Mouse (Mus musculus): ENCODE measurements at regions not wholly inside any gene's neighbourhood (a gene's known extent, or its start where the extent isn't known, plus 50 kb on each side); places are given as distances from the start of the nearest gene placed in this dataset.

DNA sequence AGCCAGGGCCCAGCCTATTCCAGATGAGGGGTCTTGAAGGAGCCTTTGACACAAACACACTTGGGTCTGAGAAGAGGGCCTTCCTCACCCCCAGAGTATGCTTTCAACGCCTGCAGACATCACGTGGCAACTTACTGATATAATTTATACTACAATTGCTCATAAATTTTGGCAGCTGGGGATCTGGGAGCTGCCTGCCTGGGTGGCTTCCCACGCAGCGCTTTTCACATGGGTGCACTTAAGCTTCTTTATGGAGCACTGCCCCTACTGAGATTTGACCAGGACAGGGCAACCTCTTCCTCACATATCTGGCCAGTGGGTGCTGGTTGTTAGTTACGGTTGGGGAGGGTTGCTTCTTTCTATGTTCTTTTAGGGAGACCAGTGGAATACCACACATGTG lies 61.6 kb downstream of the Spesp1 start:
- no peak overlapping the region for H3K4me3 ChIP-seq (ENCODE audit: insufficient read depth, poor library complexity, severe bottlenecking)
- H3ac ChIP-seq (ENCODE audit: control insufficient read depth, insufficient read length, low read depth) = no peak overlapping the region
- peaks cover 20% of the 10 kb centered on the region for H3K27me3 ChIP-seq (ENCODE audit: control insufficient read depth, insufficient read depth, insufficient read length)
- no peaks in the 10 kb centered on the region for H3K79me2 ChIP-seq (ENCODE audit: control insufficient read depth, insufficient read depth)
- H3K36me3 ChIP-seq (ENCODE audit: control insufficient read depth, insufficient read depth) = no peaks in the 10 kb centered on the region
- no peaks in the 10 kb centered on the region for H3K79me3 ChIP-seq (ENCODE audit: low read depth)
- no peak for TF ChIP-seq CEBPB (IDR thresholded peaks at IDR 0.05; ENCODE audit: low read depth)
- no peak for TF ChIP-seq MYOD1 (IDR thresholded peaks at IDR 0.05; ENCODE audit: control insufficient read depth, insufficient read length, low read depth)
- TF ChIP-seq USF1 (IDR thresholded peaks at IDR 0.05; ENCODE audit: low read depth) = no peak
- TF ChIP-seq MYOG (IDR thresholded peaks at IDR 0.05; ENCODE audit: control insufficient read depth, extremely low read depth, insufficient read length) = no peak
- no peak for TF ChIP-seq MAX (IDR thresholded peaks at IDR 0.05)
- TF ChIP-seq CTCF (IDR thresholded peaks at IDR 0.05; ENCODE audit: control insufficient read depth, insufficient read depth, insufficient read length) = no peak
- TF ChIP-seq FOSL1 (IDR thresholded peaks at IDR 0.05; ENCODE audit: insufficient read depth, low read length, poor library complexity, severe bottlenecking) = no peak

DNA sequence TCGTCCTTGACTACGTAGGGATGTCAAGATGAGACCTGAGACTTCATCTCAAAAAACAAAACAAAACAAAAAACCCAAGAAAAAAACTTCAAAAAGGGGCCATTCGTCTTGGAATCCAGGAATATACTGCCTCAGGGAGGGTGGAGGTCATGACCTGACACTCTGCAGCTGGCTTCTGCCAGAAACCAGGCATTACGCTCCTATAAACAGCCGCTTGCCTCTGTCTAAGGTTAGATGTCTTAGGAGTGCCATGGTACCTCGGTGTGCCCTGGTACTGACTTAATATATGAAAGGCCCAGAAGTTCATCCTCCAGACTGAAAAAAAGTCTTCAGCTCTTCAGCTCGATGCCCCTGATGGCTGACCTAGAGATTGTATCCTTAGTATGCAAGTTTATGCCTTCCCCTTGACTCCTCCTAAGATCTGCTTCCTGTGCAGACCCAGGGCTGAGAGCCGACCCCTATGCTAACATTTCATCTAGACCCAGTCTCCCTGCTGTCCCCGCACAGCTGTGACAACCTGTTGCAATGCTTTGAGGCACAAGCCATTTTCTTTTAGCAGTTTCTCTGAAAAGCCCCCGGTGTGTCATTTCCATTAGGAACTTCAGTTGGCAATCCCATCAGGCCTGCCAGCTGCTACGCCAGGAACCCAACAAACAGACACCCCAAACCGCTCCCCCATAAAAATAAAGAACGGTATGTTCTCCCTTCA lies 66.7 kb downstream of the Spesp1 start:
- no peak for TF ChIP-seq CTCF (IDR thresholded peaks at IDR 0.05; ENCODE audit: control insufficient read depth, insufficient read depth, insufficient read length)
- TF ChIP-seq MYOG (IDR thresholded peaks at IDR 0.05; ENCODE audit: control insufficient read depth, extremely low read depth, insufficient read length) = no peak
- no peak for TF ChIP-seq MYOD1 (IDR thresholded peaks at IDR 0.05; ENCODE audit: control insufficient read depth, insufficient read length, low read depth)
- TF ChIP-seq FOSL1 (IDR thresholded peaks at IDR 0.05; ENCODE audit: insufficient read depth, low read length, poor library complexity, severe bottlenecking) = no peak
- no peak for TF ChIP-seq MAX (IDR thresholded peaks at IDR 0.05)
- TF ChIP-seq CEBPB (IDR thresholded peaks at IDR 0.05; ENCODE audit: low read depth) = no peak
- TF ChIP-seq USF1 (IDR thresholded peaks at IDR 0.05; ENCODE audit: low read depth) = no peak
- H3ac ChIP-seq (ENCODE audit: control insufficient read depth, insufficient read length, low read depth) = no peak overlapping the region
- no peaks in the 10 kb centered on the region for H3K79me2 ChIP-seq (ENCODE audit: control insufficient read depth, insufficient read depth)
- H3K27me3 ChIP-seq (ENCODE audit: control insufficient read depth, insufficient read depth, insufficient read length) = peaks cover 26% of the 10 kb centered on the region
- H3K36me3 ChIP-seq (ENCODE audit: control insufficient read depth, insufficient read depth) = no peaks in the 10 kb centered on the region
- no peaks in the 10 kb centered on the region for H3K79me3 ChIP-seq (ENCODE audit: low read depth)
- H3K4me3 ChIP-seq (ENCODE audit: insufficient read depth, poor library complexity, severe bottlenecking) = no peak overlapping the region

DNA sequence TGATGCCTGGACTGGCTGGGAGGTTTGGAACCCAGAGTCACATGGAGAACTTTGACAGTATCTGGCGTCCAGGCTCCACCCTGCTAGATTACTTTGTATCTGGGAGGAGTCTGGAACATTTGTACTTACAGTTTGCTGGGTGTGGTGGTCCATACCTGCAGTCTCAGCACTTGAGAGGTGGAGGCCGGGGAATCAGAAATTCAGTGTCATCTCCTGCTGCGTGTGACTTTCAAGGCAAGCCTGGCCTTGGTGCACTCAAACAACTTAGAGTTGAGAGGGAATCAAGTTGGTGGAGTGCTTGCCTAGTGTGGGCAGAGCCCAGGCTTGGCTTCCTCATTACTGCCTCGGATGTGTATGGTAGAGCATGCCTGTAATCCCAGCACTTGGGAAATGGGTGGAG lies 67.5 kb downstream of the Spesp1 start:
- Histone ChIP-seq H3K4me3 (ENCODE audit: insufficient read depth, poor library complexity, severe bottlenecking) (no peak overlapping the region), H3K79me3 (ENCODE audit: low read depth) (no peaks in the 10 kb centered on the region), H3K79me2 (ENCODE audit: control insufficient read depth, insufficient read depth) (no peaks in the 10 kb centered on the region), H3K27me3 (ENCODE audit: control insufficient read depth, insufficient read depth, insufficient read length) (peaks cover 20% of the 10 kb centered on the region), H3K36me3 (ENCODE audit: control insufficient read depth, insufficient read depth) (no peaks in the 10 kb centered on the region), H3ac (ENCODE audit: control insufficient read depth, insufficient read length, low read depth) (no peak overlapping the region)
- no peak for TF ChIP-seq FOSL1 (IDR thresholded peaks at IDR 0.05; ENCODE audit: insufficient read depth, low read length, poor library complexity, severe bottlenecking)
- no peak for TF ChIP-seq CTCF (IDR thresholded peaks at IDR 0.05; ENCODE audit: control insufficient read depth, insufficient read depth, insufficient read length)
- TF ChIP-seq CEBPB (IDR thresholded peaks at IDR 0.05; ENCODE audit: low read depth) = no peak
- no peak for TF ChIP-seq MYOG (IDR thresholded peaks at IDR 0.05; ENCODE audit: control insufficient read depth, extremely low read depth, insufficient read length)
- no peak for TF ChIP-seq MAX (IDR thresholded peaks at IDR 0.05)
- no peak for TF ChIP-seq MYOD1 (IDR thresholded peaks at IDR 0.05; ENCODE audit: control insufficient read depth, insufficient read length, low read depth)
- TF ChIP-seq USF1 (IDR thresholded peaks at IDR 0.05; ENCODE audit: low read depth) = no peak

DNA sequence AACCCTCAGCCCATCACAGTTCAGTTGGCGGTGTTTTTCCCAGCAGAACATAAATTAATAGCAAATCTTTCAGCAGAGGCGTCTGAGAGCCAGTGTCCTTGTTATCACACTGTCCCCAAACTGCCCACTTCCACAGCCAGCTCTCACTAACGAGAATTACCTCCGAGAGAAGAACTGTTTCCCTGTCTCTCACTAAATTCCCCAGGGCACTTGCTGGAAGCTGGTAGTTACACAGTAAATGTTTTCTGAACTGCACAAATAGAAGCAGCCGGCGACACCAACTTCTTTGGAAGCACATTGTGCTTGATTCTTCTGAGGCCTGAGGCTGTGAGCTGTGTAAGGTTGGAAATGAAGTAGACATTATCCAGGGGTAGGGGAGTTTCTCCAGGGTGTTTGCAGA lies 69.4 kb downstream of the Spesp1 start:
- Histone ChIP-seq H3K27me3 (ENCODE audit: control insufficient read depth, insufficient read depth, insufficient read length) (peaks cover 16% of the 10 kb centered on the region), H3K4me3 (ENCODE audit: insufficient read depth, poor library complexity, severe bottlenecking) (no peak overlapping the region), H3K79me3 (ENCODE audit: low read depth) (no peaks in the 10 kb centered on the region), H3ac (ENCODE audit: control insufficient read depth, insufficient read length, low read depth) (no peak overlapping the region), H3K36me3 (ENCODE audit: control insufficient read depth, insufficient read depth) (no peaks in the 10 kb centered on the region), H3K79me2 (ENCODE audit: control insufficient read depth, insufficient read depth) (no peaks in the 10 kb centered on the region)
- no peak for TF ChIP-seq MYOG (IDR thresholded peaks at IDR 0.05; ENCODE audit: control insufficient read depth, extremely low read depth, insufficient read length)
- no peak for TF ChIP-seq CEBPB (IDR thresholded peaks at IDR 0.05; ENCODE audit: low read depth)
- TF ChIP-seq FOSL1 (IDR thresholded peaks at IDR 0.05; ENCODE audit: insufficient read depth, low read length, poor library complexity, severe bottlenecking) = no peak
- TF ChIP-seq MAX (IDR thresholded peaks at IDR 0.05) = no peak
- no peak for TF ChIP-seq MYOD1 (IDR thresholded peaks at IDR 0.05; ENCODE audit: control insufficient read depth, insufficient read length, low read depth)
- no peak for TF ChIP-seq CTCF (IDR thresholded peaks at IDR 0.05; ENCODE audit: control insufficient read depth, insufficient read depth, insufficient read length)
- TF ChIP-seq USF1 (IDR thresholded peaks at IDR 0.05; ENCODE audit: low read depth) = no peak

DNA sequence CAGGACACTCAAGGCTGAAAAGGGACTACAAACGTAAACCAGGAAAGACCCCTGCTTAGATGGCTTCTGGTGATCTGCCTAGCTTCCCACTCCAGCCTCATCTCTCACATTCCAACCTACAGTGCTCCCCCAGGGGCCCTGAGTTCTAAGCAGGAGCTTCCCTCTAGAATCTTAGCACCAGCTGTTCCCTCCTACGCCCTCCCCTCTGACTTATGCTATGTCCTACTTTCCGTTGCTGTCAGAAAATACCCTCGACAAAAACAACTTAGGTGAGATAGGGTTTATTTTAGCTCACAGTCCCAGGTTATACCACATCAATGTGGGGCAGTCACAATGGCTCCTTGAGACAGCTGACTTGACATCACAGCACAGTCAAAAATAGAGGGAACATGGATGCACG lies 71.2 kb downstream of the Spesp1 start:
- Histone ChIP-seq H3K79me2 (ENCODE audit: control insufficient read depth, insufficient read depth) (no peaks in the 10 kb centered on the region), H3K79me3 (ENCODE audit: low read depth) (no peaks in the 10 kb centered on the region), H3ac (ENCODE audit: control insufficient read depth, insufficient read length, low read depth) (no peak overlapping the region), H3K4me3 (ENCODE audit: insufficient read depth, poor library complexity, severe bottlenecking) (no peak overlapping the region), H3K36me3 (ENCODE audit: control insufficient read depth, insufficient read depth) (no peaks in the 10 kb centered on the region), H3K27me3 (ENCODE audit: control insufficient read depth, insufficient read depth, insufficient read length) (peaks cover 12% of the 10 kb centered on the region)
- no peak for TF ChIP-seq MYOD1 (IDR thresholded peaks at IDR 0.05; ENCODE audit: control insufficient read depth, insufficient read length, low read depth)

DNA sequence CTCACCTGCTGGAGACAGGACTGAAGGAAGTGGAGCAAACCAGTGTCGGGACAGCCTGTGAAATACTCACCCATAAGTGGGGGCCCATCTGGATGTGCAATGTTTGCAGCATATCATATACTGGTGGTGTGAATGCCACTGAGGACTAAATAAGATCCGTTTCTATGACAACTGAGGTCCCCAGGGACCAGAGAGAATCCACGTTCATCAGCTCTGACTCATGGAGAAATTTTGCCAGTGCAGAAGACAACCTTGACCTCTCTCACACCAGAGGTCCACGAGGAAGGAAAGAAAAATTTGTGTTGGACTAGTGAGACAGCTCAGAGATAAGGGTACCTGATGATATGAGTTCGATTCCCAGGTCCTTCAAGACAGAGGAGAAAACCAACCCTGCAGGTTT lies 73.6 kb downstream of the Spesp1 start:
- H3K79me2 ChIP-seq (ENCODE audit: control insufficient read depth, insufficient read depth) = no peaks in the 10 kb centered on the region
- H3ac ChIP-seq (ENCODE audit: control insufficient read depth, insufficient read length, low read depth) = no peak overlapping the region
- no peak overlapping the region for H3K4me3 ChIP-seq (ENCODE audit: insufficient read depth, poor library complexity, severe bottlenecking)
- TF ChIP-seq MYOG (IDR thresholded peaks at IDR 0.05; ENCODE audit: control insufficient read depth, extremely low read depth, insufficient read length) (no peak), USF1 (IDR thresholded peaks at IDR 0.05; ENCODE audit: low read depth) (no peak), MAX (IDR thresholded peaks at IDR 0.05) (no peak), FOSL1 (IDR thresholded peaks at IDR 0.05; ENCODE audit: insufficient read depth, low read length, poor library complexity, severe bottlenecking) (no peak), CTCF (IDR thresholded peaks at IDR 0.05; ENCODE audit: control insufficient read depth, insufficient read depth, insufficient read length) (no peak), CEBPB (IDR thresholded peaks at IDR 0.05; ENCODE audit: low read depth) (no peak), MYOD1 (IDR thresholded peaks at IDR 0.05; ENCODE audit: control insufficient read depth, insufficient read length, low read depth) (no peak)
- H3K36me3 ChIP-seq (ENCODE audit: control insufficient read depth, insufficient read depth) = no peaks in the 10 kb centered on the region
- H3K79me3 ChIP-seq (ENCODE audit: low read depth) = no peaks in the 10 kb centered on the region
- peaks cover 10% of the 10 kb centered on the region for H3K27me3 ChIP-seq (ENCODE audit: control insufficient read depth, insufficient read depth, insufficient read length)
